Mouse (Mus musculus) forebrain, embryonic 15.5 days (tissue): ENCODE results near the gene Elmo2. TPM values are rescaled to one million over a fixed set of nuclear protein-coding genes. Genes with fewer than 3 reads are reported as not detected.
A peak's percentile ranks its signal among the peaks of the same experiment; 100 is the strongest.

Source experiments
- ATAC-seq: fragments of 200-750 bp; cut with Nextera tagmentation; replicated peaks from 2 replicates; pipeline ENCODE4 v1.8.0; 2017; ENCODE audit warnings: mild to moderate bottlenecking, moderate TSS enrichment, moderate library complexity
- H3K27ac ChIP-seq: fragments of 300-500 bp; sonication (generic); replicated peaks from 2 replicates; pipeline ENCODE4 v1.5.1; 2015; ENCODE audit warnings: mild to moderate bottlenecking, inconsistent platforms
- H3K27me3 ChIP-seq: fragments of 300-500 bp; sonication (generic); 2 replicates; pipeline ENCODE4 v1.6.1; 2015; ENCODE audit warnings: inconsistent platforms
- H3K36me3 ChIP-seq: fragments of 300-500 bp; sonication (generic); 2 replicates; pipeline ENCODE4 v1.6.1; 2015; ENCODE audit warnings: mild to moderate bottlenecking, inconsistent platforms
- H3K4me1 ChIP-seq: fragments of 300-500 bp; sonication (generic); 2 replicates; pipeline ENCODE4 v1.6.1; 2015; ENCODE audit warnings: inconsistent platforms
- H3K4me2 ChIP-seq: fragments of 300-500 bp; sonication (generic); replicated peaks from 2 replicates; pipeline ENCODE4 v1.6.1; 2015; ENCODE audit warnings: mild to moderate bottlenecking, inconsistent platforms
- H3K4me3 ChIP-seq: fragments of 300-500 bp; sonication (generic); 2 replicates; pipeline ENCODE4 v1.5.1; 2015; ENCODE audit warnings: mild to moderate bottlenecking, inconsistent platforms
- H3K9ac ChIP-seq: fragments of 300-500 bp; sonication (generic); replicated peaks from 2 replicates; pipeline ENCODE4 v1.6.1; 2015; ENCODE audit warnings: mild to moderate bottlenecking, inconsistent platforms
- H3K9me3 ChIP-seq: fragments of 300-500 bp; sonication (generic); 2 replicates; pipeline ENCODE4 v1.6.1; 2016; ENCODE audit warnings: inconsistent platforms
- WGBS: fragments of 180-500 bp; shearing (Covaris S2); methylation state at CpG from one replicate; pipeline ENCODE4 v1.1.7; 2015; ENCODE audit warnings: mixed read lengths; 5-methylcytosine and 5-hydroxymethylcytosine counted together
- polyA plus RNA-seq: library from polyadenylated mRNA; unstranded; fragments of >200 nt; fragmentation: Nextera tagmentation; extraction: Ambion mirVana; gene quantifications from 2 replicates; pipeline ENCODE4 v1.2.1, GENCODE M21; 2015

The Elmo2 gene
- polyA plus RNA-seq, 1 experiment from 2014 or later, result 101 TPM

- no peak overlapping the region for H3K27ac ChIP-seq
- H3K36me3 ChIP-seq, result no peaks in the 10 kb centered on the region
- peaks cover 2% of the 10 kb centered on the region; the same call in 1 of the 2 replicates for H3K27me3 ChIP-seq
- no peak overlapping the region for H3K9ac ChIP-seq
- no peak overlapping the region for H3K4me2 ChIP-seq
- no peak overlapping the region for H3K4me3 ChIP-seq
- no peaks in the 10 kb centered on the region for H3K9me3 ChIP-seq
- H3K4me1 ChIP-seq, result peaks cover 57% of the 10 kb centered on the region
- WGBS, result 1% methylated on average over 8 of the region's 8 CpGs
- no peak for ATAC-seq
Measured at GRCm38 (mm10) chr2:165271326-165271725, 55.0 kb downstream of the Elmo2 start.

- Histone ChIP-seq H3K27me3 (peaks cover 2% of the 10 kb centered on the region; the same call in 1 of the 2 replicates), H3K36me3 (no peaks in the 10 kb centered on the region), H3K9me3 (no peaks in the 10 kb centered on the region), H3K4me3 (no peak overlapping the region), H3K4me1 (peaks cover 57% of the 10 kb centered on the region), H3K9ac (no peak overlapping the region), H3K4me2 (no peak overlapping the region), H3K27ac (no peak overlapping the region)
- WGBS, result 40% methylated on average over 7 of the region's 7 CpGs
- ATAC-seq, result no peak
Measured at GRCm38 (mm10) chr2:165270858-165271257, 55.4 kb downstream of the Elmo2 start.

GRCm38 (mm10) chr2:165266739-165267138, 59.5 kb downstream of the Elmo2 start:
- Histone ChIP-seq H3K4me3 (no peak overlapping the region), H3K27ac (no peak overlapping the region), H3K4me2 (no peak overlapping the region), H3K36me3 (no peaks in the 10 kb centered on the region), H3K27me3 (peaks cover 2% of the 10 kb centered on the region; the same call in 1 of the 2 replicates), H3K9ac (peak overlapping the region; percentile 7; the same call in 1 of the 2 replicates), H3K4me1 (peaks cover 42% of the 10 kb centered on the region), H3K9me3 (no peaks in the 10 kb centered on the region)
- ATAC-seq, result no peak
- 3% methylated on average over 12 of the region's 12 CpGs for WGBS

- no peak overlapping the region for H3K4me3 ChIP-seq
- no peaks in the 10 kb centered on the region for H3K36me3 ChIP-seq
- H3K4me2 ChIP-seq, result no peak overlapping the region
- no peak overlapping the region for H3K27ac ChIP-seq
- peaks cover 2% of the 10 kb centered on the region; the same call in 1 of the 2 replicates for H3K27me3 ChIP-seq
- H3K9me3 ChIP-seq, result no peaks in the 10 kb centered on the region
- no peak for ATAC-seq
- H3K9ac ChIP-seq, result no peak overlapping the region
- WGBS, result 51% methylated on average over 7 of the region's 7 CpGs
- H3K4me1 ChIP-seq, result peaks cover 26% of the 10 kb centered on the region
Measured at GRCm38 (mm10) chr2:165263861-165264260, 62.4 kb downstream of the Elmo2 start.

- 67% methylated on average over 18 of the region's 18 CpGs for WGBS
- no peaks in the 10 kb centered on the region for H3K9me3 ChIP-seq
- H3K27me3 ChIP-seq, result no peaks in the 10 kb centered on the region
Measured at GRCm38 (mm10) chr2:165262274-165262990, 63.8 kb downstream of the Elmo2 start.

GRCm38 (mm10) chr2:165259859-165260258, 66.4 kb downstream of the Elmo2 start:
- Histone ChIP-seq H3K9me3 (no peaks in the 10 kb centered on the region), H3K4me1 (peaks cover 9% of the 10 kb centered on the region), H3K4me3 (no peak overlapping the region), H3K36me3 (no peaks in the 10 kb centered on the region), H3K27me3 (no peaks in the 10 kb centered on the region), H3K27ac (no peak overlapping the region), H3K4me2 (no peak overlapping the region), H3K9ac (no peak overlapping the region)
- 78% methylated on average over 8 of the region's 8 CpGs for WGBS
- ATAC-seq, result no peak

More at GRCm38 (mm10) chr2:165262274-165262990, 63.8 kb downstream of the Elmo2 start:
- peaks cover 25% of the 10 kb centered on the region for H3K4me1 ChIP-seq
- no peak overlapping the region for H3K27ac ChIP-seq
- ATAC-seq, result no peak
- H3K9ac ChIP-seq, result no peak overlapping the region
- H3K4me2 ChIP-seq, result no peak overlapping the region
- H3K4me3 ChIP-seq, result no peak overlapping the region
- no peaks in the 10 kb centered on the region for H3K36me3 ChIP-seq

- H3K27me3 ChIP-seq, result peaks cover 13% of the 10 kb centered on the region; the same call in 1 of the 2 replicates
- WGBS, result 76% methylated on average over 6 of the region's 6 CpGs
- H3K4me1 ChIP-seq, result peaks cover 12% of the 10 kb centered on the region
- no peak overlapping the region for H3K27ac ChIP-seq
- no peak for ATAC-seq
- no peak overlapping the region for H3K4me3 ChIP-seq
- H3K4me2 ChIP-seq, result no peak overlapping the region
- no peak overlapping the region for H3K9ac ChIP-seq
- no peaks in the 10 kb centered on the region for H3K36me3 ChIP-seq
- no peaks in the 10 kb centered on the region for H3K9me3 ChIP-seq
Measured at GRCm38 (mm10) chr2:165258321-165258720, 68.0 kb downstream of the Elmo2 start.

- ATAC-seq, result no peak
- H3K9me3 ChIP-seq, result no peaks in the 10 kb centered on the region
- no peaks in the 10 kb centered on the region for H3K36me3 ChIP-seq
- WGBS, result 35% methylated on average over 11 of the region's 11 CpGs
- peaks cover 20% of the 10 kb centered on the region; the same call in 1 of the 2 replicates for H3K27me3 ChIP-seq
- no peak overlapping the region for H3K4me2 ChIP-seq
- no peak overlapping the region for H3K27ac ChIP-seq
- H3K4me3 ChIP-seq, result no peak overlapping the region
- peaks cover 11% of the 10 kb centered on the region for H3K4me1 ChIP-seq
- H3K9ac ChIP-seq, result no peak overlapping the region
Measured at GRCm38 (mm10) chr2:165257151-165257834, 69.0 kb downstream of the Elmo2 start.

- WGBS, result 68% methylated on average over 10 of the region's 10 CpGs
- Histone ChIP-seq H3K4me3 (no peak overlapping the region), H3K36me3 (no peaks in the 10 kb centered on the region), H3K4me1 (peaks cover 11% of the 10 kb centered on the region), H3K9me3 (no peaks in the 10 kb centered on the region), H3K9ac (no peak overlapping the region), H3K4me2 (no peak overlapping the region), H3K27me3 (peaks cover 28% of the 10 kb centered on the region), H3K27ac (no peak overlapping the region)
- no peak for ATAC-seq
Measured at GRCm38 (mm10) chr2:165256213-165256612, 70.1 kb downstream of the Elmo2 start.

- H3K9ac ChIP-seq, result 0 out of 2 replicates have a peak overlapping the region, but pooled peaks have one; percentile 13
- peaks cover 40% of the 10 kb centered on the region for H3K27me3 ChIP-seq
- H3K4me1 ChIP-seq, result peaks cover 17% of the 10 kb centered on the region
- no peak for ATAC-seq
- no peak overlapping the region for H3K4me2 ChIP-seq
- no peak overlapping the region for H3K4me3 ChIP-seq
- H3K36me3 ChIP-seq, result no peaks in the 10 kb centered on the region
- H3K9me3 ChIP-seq, result no peaks in the 10 kb centered on the region
- H3K27ac ChIP-seq, result no peak overlapping the region
- 2% methylated on average over 10 of the region's 10 CpGs for WGBS
Measured at GRCm38 (mm10) chr2:165253867-165254266, 72.4 kb downstream of the Elmo2 start.

- 75% methylated on average over 8 of the region's 8 CpGs for WGBS
- no peak overlapping the region for H3K4me2 ChIP-seq
- no peak for ATAC-seq
- H3K4me3 ChIP-seq, result no peak overlapping the region
- no peaks in the 10 kb centered on the region for H3K9me3 ChIP-seq
- no peak overlapping the region for H3K27ac ChIP-seq
- H3K36me3 ChIP-seq, result no peaks in the 10 kb centered on the region
- peaks cover 17% of the 10 kb centered on the region for H3K4me1 ChIP-seq
- H3K27me3 ChIP-seq, result peaks cover 40% of the 10 kb centered on the region
- H3K9ac ChIP-seq, result no peak overlapping the region
Measured at GRCm38 (mm10) chr2:165253269-165253668, 73.0 kb downstream of the Elmo2 start.

- Histone ChIP-seq H3K27ac (no peak overlapping the region), H3K9ac (no peak overlapping the region), H3K4me2 (no peak overlapping the region), H3K4me3 (no peak overlapping the region), H3K4me1 (peaks cover 17% of the 10 kb centered on the region), H3K27me3 (peaks cover 40% of the 10 kb centered on the region), H3K36me3 (no peaks in the 10 kb centered on the region), H3K9me3 (no peaks in the 10 kb centered on the region)
- WGBS, result 60% methylated on average over 9 of the region's 9 CpGs
- no peak for ATAC-seq
Measured at GRCm38 (mm10) chr2:165252801-165253200, 73.5 kb downstream of the Elmo2 start.
